8 mouse cellular contexts compared by ENCODE assay signal in genomic region chrX:59567695-59568431, GRCm38 (mm10). TPM values are rescaled to one million over a fixed set of nuclear protein-coding genes. Genes with fewer than 3 reads are reported as not detected.
DNase-seq lines count a peak whose midpoint lies in the region; ATAC-seq and TF ChIP-seq lines count a peak whose summit lies in the region.

Gene Fgf13, minus strand, starts transcription at chrX:59568071.

- WGBS in hindbrain, postnatal 0 days, result 25% methylated on average over 47 of the region's 47 CpGs
- 8% methylated on average over 44 of the region's 47 CpGs for WGBS in limb, embryonic 10.5 days
- WGBS in midbrain, embryonic 14.5 days, result 23% methylated on average over 42 of the region's 47 CpGs
- 12% methylated on average over 40 of the region's 47 CpGs for WGBS in stomach, postnatal 0 days

- H3K27me3 ChIP-seq in hindbrain, postnatal 0 days (ENCODE audit: insufficient read depth, low read length), result no peaks in the 10 kb centered on the region
- peaks cover 61% of the 10 kb centered on the region for H3K27me3 ChIP-seq in limb, embryonic 10.5 days (ENCODE audit: low read depth, poor library complexity, severe bottlenecking)
- H3K27me3 ChIP-seq in midbrain, embryonic 14.5 days (ENCODE audit: control insufficient read depth, insufficient read depth, low read length), result no peaks in the 10 kb centered on the region
- no peaks in the 10 kb centered on the region for H3K27me3 ChIP-seq in stomach, postnatal 0 days (ENCODE audit: control insufficient read depth, insufficient read depth, low read length)

- H3K4me1 ChIP-seq in hindbrain, postnatal 0 days (ENCODE audit: insufficient read depth, low read length), result no peaks in the 10 kb centered on the region
- H3K4me1 ChIP-seq in limb, embryonic 10.5 days, result peaks cover 6% of the 10 kb centered on the region; the same call in 1 of the 2 replicates
- no peaks in the 10 kb centered on the region for H3K4me1 ChIP-seq in midbrain, embryonic 14.5 days (ENCODE audit: control insufficient read depth, insufficient read depth, low read length)
- H3K4me1 ChIP-seq in stomach, postnatal 0 days (replicated peaks; ENCODE audit: control insufficient read depth, insufficient read depth), result no peaks in the 10 kb centered on the region

- no peak for TF ChIP-seq CTCF in hindbrain, postnatal 0 days (IDR thresholded peaks at IDR 0.05; ENCODE audit: low read depth)
- TF ChIP-seq CTCF in stomach, postnatal 0 days (IDR thresholded peaks at IDR 0.05; ENCODE audit: low read depth), result no peak

- TF ChIP-seq EP300 in stomach, postnatal 0 days (optimal IDR thresholded peaks at IDR 0.05), result no peak

- no peaks in the 10 kb centered on the region for H3K9me3 ChIP-seq in hindbrain, postnatal 0 days (ENCODE audit: low read length)
- H3K9me3 ChIP-seq in limb, embryonic 10.5 days (replicated peaks), result no peaks in the 10 kb centered on the region
- H3K9me3 ChIP-seq in midbrain, embryonic 14.5 days (ENCODE audit: control insufficient read depth, low read length), result no peaks in the 10 kb centered on the region
- H3K9me3 ChIP-seq in stomach, postnatal 0 days (ENCODE audit: control insufficient read depth, low read length), result no peaks in the 10 kb centered on the region

- peak within 1 kb of the TSS; percentile 61 for H3K9ac ChIP-seq in hindbrain, postnatal 0 days (replicated peaks; ENCODE audit: low read length)
- peak within 1 kb of the TSS; percentile 68 for H3K9ac ChIP-seq in midbrain, embryonic 14.5 days (replicated peaks; ENCODE audit: low read length)
- peak within 1 kb of the TSS; percentile 35; the same call in 1 of the 2 replicates for H3K9ac ChIP-seq in stomach, postnatal 0 days (ENCODE audit: low read length)

- peak within 1 kb of the TSS; percentile 58 for H3K4me3 ChIP-seq in hindbrain, postnatal 0 days (ENCODE audit: low read length)
- peak within 1 kb of the TSS; percentile 56 for H3K4me3 ChIP-seq in limb, embryonic 10.5 days
- H3K4me3 ChIP-seq in midbrain, embryonic 14.5 days (replicated peaks; ENCODE audit: low read depth, low read length), result peak within 1 kb of the TSS; percentile 50
- peak within 1 kb of the TSS; percentile 40 for H3K4me3 ChIP-seq in stomach, postnatal 0 days (ENCODE audit: low read depth, low read length)

- H3K4me2 ChIP-seq in hindbrain, postnatal 0 days (ENCODE audit: low read depth, low read length), result peak within 1 kb of the TSS; percentile 61
- H3K4me2 ChIP-seq in midbrain, embryonic 14.5 days (ENCODE audit: low read length), result peak within 1 kb of the TSS; percentile 58
- peak within 1 kb of the TSS; percentile 63 for H3K4me2 ChIP-seq in stomach, postnatal 0 days (replicated peaks; ENCODE audit: low read depth)

- peak; percentile 67 for ATAC-seq in common myeloid progenitor, adult 5-6 weeks (replicated peaks; ENCODE audit: low read depth, poor library complexity, severe bottlenecking)
- ATAC-seq in hindbrain, postnatal 0 days, result peak; percentile 45; the same call in 1 of the 2 replicates
- peak; percentile 51 for ATAC-seq in midbrain, embryonic 14.5 days (ENCODE audit: low FRiP score, low TSS enrichment)
- ATAC-seq in stomach, postnatal 0 days (ENCODE audit: low FRiP score, low TSS enrichment), result no peak

- H3K27ac ChIP-seq in hindbrain, postnatal 0 days, result peak within 1 kb of the TSS; percentile 56; the same call in 1 of the 2 replicates
- peak within 1 kb of the TSS; percentile 82 for H3K27ac ChIP-seq in limb, embryonic 10.5 days
- H3K27ac ChIP-seq in midbrain, embryonic 14.5 days (replicated peaks; ENCODE audit: low read depth, low read length), result peak within 1 kb of the TSS; percentile 79
- no peak within 1 kb of the TSS for H3K27ac ChIP-seq in stomach, postnatal 0 days (replicated peaks)

- peak; percentile 13 to 37 for DNase-seq in adrenal gland, adult (ENCODE audit: inconsistent age in 2 of 2, low spot score in 1 of 2)
- no peak for DNase-seq in adrenal gland, adult 8-10 months
- peak; percentile 17 for DNase-seq in gastrocnemius, postnatal 10 days
- DNase-seq in hindbrain, postnatal 0 days (ENCODE audit: low spot score), result peak; percentile 65
- peak; percentile 46 for DNase-seq in limb, embryonic 10.5 days (ENCODE audit: low spot score)
- peak; percentile 74 for DNase-seq in midbrain, embryonic 14.5 days
- DNase-seq in stomach, postnatal 0 days (ENCODE audit: low spot score), result peak; percentile 28

- no peaks in the 10 kb centered on the region for H3K36me3 ChIP-seq in hindbrain, postnatal 0 days (ENCODE audit: insufficient read depth, low read length)
- H3K36me3 ChIP-seq in limb, embryonic 10.5 days, result no peaks in the 10 kb centered on the region
- no peaks in the 10 kb centered on the region for H3K36me3 ChIP-seq in midbrain, embryonic 14.5 days (ENCODE audit: control insufficient read depth, insufficient read depth, low read length)
- no peaks in the 10 kb centered on the region for H3K36me3 ChIP-seq in stomach, postnatal 0 days (ENCODE audit: control insufficient read depth, insufficient read depth, low read length)

RNA-seq across cellular contexts. Expression of gene Fgf13, which starts in this region (rescaled TPM):
- total RNA-seq in adrenal gland, adult 8-10 months (2022), result 10 to 100 TPM in 1 of 4 experiments, 1 to 10 TPM in 2, under 1 TPM in 1; 0.70 to 20.3 (median 4.3) TPM
- total RNA-seq in common myeloid progenitor, adult 5-6 weeks (2017), result 0.53 and 4.1 TPM in 2 replicates
- 10 to 100 TPM; 48.6 to 53.8 TPM for total RNA-seq in gastrocnemius, postnatal 10 days (2021)
- total RNA-seq in hindbrain, postnatal 0 days (2014; rRNA removed), result 115 and 154 TPM in 2 replicates
- polyA plus RNA-seq in hindbrain, postnatal 0 days (2015; fragmentation: Nextera tagmentation; extraction: Ambion mirVana), result 185 and 195 TPM in 2 replicates
- 4.5 and 9.1 TPM in 2 replicates for polyA plus RNA-seq in limb, embryonic 10.5 days (2016; fragmentation: Nextera tagmentation; extraction: Ambion mirVana)
- polyA plus RNA-seq in midbrain, embryonic 14.5 days (2014; fragmentation: Nextera tagmentation; extraction: Ambion mirVana), result 73.5 and 100 TPM in 2 replicates
- polyA plus RNA-seq in stomach, postnatal 0 days (2015; fragmentation: Nextera tagmentation; extraction: Ambion mirVana), result 11.6 and 13.2 TPM in 2 replicates
